Mouse (Mus musculus) T-cell, adult 2 months (primary cell): ENCODE measurements around the gene Ttf2.

Source experiments
- DNase-seq: peaks from one replicate; pipeline ENCODE4 v3.0.0; 2022; ENCODE audit warnings: low spot score

Ttf2 gene

GRCm38 (mm10) chr3:100911498-100912213, 57.8 kb downstream of the Ttf2 start:
- DNase-seq, result no peak

DNA sequence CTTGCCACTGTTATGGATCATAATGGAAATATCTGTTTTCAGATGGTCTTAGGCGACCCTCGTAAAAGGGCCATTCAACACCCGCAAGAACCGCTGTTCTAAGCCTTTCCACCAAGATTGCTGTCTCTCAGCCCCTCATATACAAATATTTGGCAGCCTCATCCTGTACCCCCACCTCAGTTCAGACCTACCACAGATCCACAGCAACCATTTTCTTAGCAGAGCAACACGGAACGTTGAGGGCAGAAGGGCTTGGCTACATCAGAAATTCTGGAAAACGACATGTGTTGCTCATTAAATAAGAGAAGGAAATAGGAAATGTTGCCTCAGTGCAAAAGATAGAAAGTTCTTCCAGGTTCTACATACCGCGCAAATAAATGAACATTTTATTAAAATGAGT, 58.4 kb downstream of the Ttf2 start:
- no peak for DNase-seq

GRCm38 (mm10) chr3:100910621-100911020, 58.8 kb downstream of the Ttf2 start:
- DNase-seq, result no peak

- DNase-seq, result no peak
These were observed 60.9 kb downstream of the Ttf2 start for GRCm38 (mm10) chr3:100908594-100908993.

DNA sequence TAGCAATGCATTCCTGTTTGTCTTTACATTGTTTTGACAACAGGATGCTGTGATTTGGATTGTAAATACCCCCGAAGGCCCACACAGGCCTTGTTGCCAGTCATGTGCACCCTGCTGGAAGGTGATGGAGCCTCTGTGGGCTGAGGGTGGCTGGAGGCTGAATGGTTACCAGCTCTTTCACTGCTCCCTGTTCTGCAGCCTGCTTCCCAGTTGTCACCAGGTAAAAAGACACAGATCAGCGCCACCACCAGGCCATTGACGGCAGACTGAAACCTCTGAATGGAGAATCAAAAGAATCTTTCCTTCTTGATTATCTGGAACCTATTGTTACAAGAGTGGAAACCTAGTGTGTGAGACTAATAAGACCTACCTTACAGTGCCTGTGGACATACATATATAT, 62.5 kb downstream of the Ttf2 start:
- DNase-seq, result peak; percentile 17

- DNase-seq, result no peak
These were observed 63.3 kb downstream of the Ttf2 start for GRCm38 (mm10) chr3:100906128-100906527.

- no peak for DNase-seq
These were observed 74.0 kb downstream of the Ttf2 start for GRCm38 (mm10) chr3:100895500-100895899.

- no peak for DNase-seq
These were observed 76.8 kb downstream of the Ttf2 start for GRCm38 (mm10) chr3:100892383-100893335.

DNA sequence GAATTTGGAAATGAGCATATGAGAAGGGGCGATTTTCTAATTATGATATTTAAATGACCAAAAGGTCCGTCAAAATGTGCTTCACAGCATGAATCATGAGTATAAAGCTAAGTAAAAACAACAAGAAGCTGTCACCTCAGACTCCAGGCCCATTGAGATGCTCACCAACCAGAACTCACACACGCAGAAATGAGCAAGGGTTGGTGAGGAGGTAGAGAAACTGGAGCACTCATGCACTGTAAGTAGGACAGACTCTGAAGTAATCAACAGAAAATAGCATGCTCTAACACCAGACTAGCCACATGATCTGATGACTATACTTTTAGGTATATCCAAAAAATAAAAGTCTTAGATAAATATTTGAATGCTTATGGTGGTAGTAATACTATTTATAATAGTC, 79.1 kb downstream of the Ttf2 start:
- DNase-seq, result no peak

DNA sequence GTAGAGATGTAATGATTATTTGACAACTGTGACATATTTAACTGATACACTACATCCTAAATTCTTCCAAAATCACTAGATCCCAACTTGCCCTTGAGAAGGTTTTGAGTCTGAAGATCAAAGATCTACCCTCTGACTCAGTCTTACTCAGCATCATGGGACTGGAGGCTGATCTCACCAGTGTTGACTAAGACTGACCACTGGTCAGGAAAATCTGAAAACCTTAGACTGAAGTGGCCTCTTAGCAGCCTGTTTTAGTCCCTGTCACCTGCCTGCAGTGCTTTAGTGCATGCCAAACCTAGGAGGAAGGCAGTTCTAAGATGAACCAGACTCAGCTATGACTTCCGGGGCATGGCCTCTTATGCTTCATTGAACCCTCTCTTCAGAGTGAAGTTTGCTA, 80.2 kb downstream of the Ttf2 start:
- DNase-seq, result no peak
